Mouse (Mus musculus) midbrain, postnatal 0 days (tissue): ENCODE data around the gene Tenm4. TPM values are rescaled to one million over a fixed set of nuclear protein-coding genes. Genes with fewer than 3 reads are reported as not detected.

Experiments used
- ATAC-seq: fragments of 200-750 bp; cut with Nextera tagmentation; 2 replicates; pipeline ENCODE4 v1.8.0; 2017; ENCODE audit warnings: moderate number of reproducible peaks, mild to moderate bottlenecking, moderate TSS enrichment, moderate library complexity; ENCODE audit not compliant: low FRiP score
- DNase-seq: peaks from one replicate; pipeline ENCODE4 v3.0.0-alpha.2; 2015; ENCODE audit warnings: low spot score
- H3K27ac ChIP-seq: fragments of 300-500 bp; sonication (generic); 2 replicates; pipeline ENCODE4 v1.5.1; 2014; ENCODE audit warnings: low read depth, mild to moderate bottlenecking, low read length, mixed read lengths
- H3K27me3 ChIP-seq: fragments of 300-500 bp; sonication (generic); 2 replicates; pipeline ENCODE4 v1.6.1; 2014; ENCODE audit warnings: low read length, control low read depth, mixed read lengths; ENCODE audit not compliant: insufficient read depth
- H3K36me3 ChIP-seq: fragments of 300-500 bp; sonication (generic); 2 replicates; pipeline ENCODE4 v1.6.1; 2014; ENCODE audit warnings: low read length, control low read depth, mixed read lengths; ENCODE audit not compliant: insufficient read depth
- H3K4me1 ChIP-seq: fragments of 300-500 bp; sonication (generic); 2 replicates; pipeline ENCODE4 v1.6.1; 2014; ENCODE audit warnings: mild to moderate bottlenecking, control low read depth, antibody characterized with exemption, low read length, mixed read lengths; ENCODE audit not compliant: insufficient read depth
- H3K4me2 ChIP-seq: fragments of 300-500 bp; sonication (generic); 2 replicates; pipeline ENCODE4 v1.6.1; 2014; ENCODE audit warnings: low read depth, mild to moderate bottlenecking, low read length, mixed read lengths; ENCODE audit not compliant: poor library complexity, severe bottlenecking
- H3K4me3 ChIP-seq: fragments of 300-500 bp; sonication (generic); 2 replicates; pipeline ENCODE4 v1.5.1; 2014; ENCODE audit warnings: low read depth, mild to moderate bottlenecking, low read length, moderate library complexity
- H3K9ac ChIP-seq: fragments of 300-500 bp; sonication (generic); replicated peaks from 2 replicates; pipeline ENCODE4 v1.6.1; 2014; ENCODE audit warnings: mild to moderate bottlenecking, low read length, moderate library complexity, mixed read lengths; ENCODE audit not compliant: poor library complexity, severe bottlenecking
- H3K9me3 ChIP-seq: fragments of 300-500 bp; sonication (generic); 2 replicates; pipeline ENCODE4 v1.6.1; 2016; ENCODE audit warnings: low read length, control low read depth
- CTCF ChIP-seq: IDR thresholded peaks from 2 replicates; pipeline ENCODE4 v1.5.1; 2016; ENCODE audit warnings: antibody characterized with exemption, mild to moderate bottlenecking
- WGBS: fragments of 180-500 bp; shearing (Covaris S2); extraction: QIAGEN DNeasy Blood & Tissue Kit; methylation state at CpG from one replicate; pipeline ENCODE4 v1.1.7; 2014; 5-methylcytosine and 5-hydroxymethylcytosine counted together
- polyA plus RNA-seq: library from polyadenylated mRNA; unstranded; fragments of >200 nt; fragmentation: Nextera tagmentation; extraction: Ambion mirVana; gene quantifications from 2 replicates; pipeline ENCODE4 v1.2.1, GENCODE M21; 2015
- total RNA-seq: library from RNA; depleted of rRNA; stranded (reverse); fragments of >200 nt; gene quantifications from 2 replicates; pipeline ENCODE4 v1.2.3, GENCODE M21; 2014

The Tenm4 gene
- total and polyA plus RNA-seq, 2 experiments from 2014 or later, result 35.9 to 56.0 TPM

- no peak overlapping the region for H3K9ac ChIP-seq
- WGBS, result 91% methylated on average over 8 of the region's 8 CpGs
- H3K4me3 ChIP-seq, result no peak overlapping the region
- H3K9me3 ChIP-seq, result no peaks in the 10 kb centered on the region
- no peaks in the 10 kb centered on the region for H3K4me1 ChIP-seq
- DNase-seq (no peak), ATAC-seq (no peak)
- no peaks in the 10 kb centered on the region for H3K27me3 ChIP-seq
- H3K36me3 ChIP-seq, result peaks cover 7% of the 10 kb centered on the region; the same call in 1 of the 2 replicates
- no peak for TF ChIP-seq CTCF
- no peak overlapping the region for H3K4me2 ChIP-seq
- no peak overlapping the region for H3K27ac ChIP-seq
Measured at GRCm38 (mm10) chr7:96705307-96706129, 534.5 kb downstream of the Tenm4 start.

GRCm38 (mm10) chr7:96706531-96706930, 535.5 kb downstream of the Tenm4 start:
- Histone ChIP-seq H3K27ac (no peak overlapping the region), H3K9ac (no peak overlapping the region), H3K4me2 (no peak overlapping the region), H3K4me3 (no peak overlapping the region), H3K9me3 (no peaks in the 10 kb centered on the region), H3K4me1 (no peaks in the 10 kb centered on the region), H3K27me3 (no peaks in the 10 kb centered on the region), H3K36me3 (peaks cover 7% of the 10 kb centered on the region; the same call in 1 of the 2 replicates)
- WGBS, result 91% methylated on average over 7 of the region's 7 CpGs
- DNase-seq (no peak), ATAC-seq (no peak)
- TF ChIP-seq CTCF, result no peak

- Histone ChIP-seq H3K27ac (no peak overlapping the region), H3K4me3 (no peak overlapping the region), H3K9ac (no peak overlapping the region), H3K4me2 (no peak overlapping the region), H3K9me3 (no peaks in the 10 kb centered on the region), H3K27me3 (no peaks in the 10 kb centered on the region), H3K36me3 (peaks cover 7% of the 10 kb centered on the region; the same call in 1 of the 2 replicates), H3K4me1 (no peaks in the 10 kb centered on the region)
- ATAC-seq (no peak), DNase-seq (no peak)
- 93% methylated on average over 2 of the region's 2 CpGs for WGBS
- TF ChIP-seq CTCF, result no peak
Measured at GRCm38 (mm10) chr7:96707112-96707511, 536.1 kb downstream of the Tenm4 start.

GRCm38 (mm10) chr7:96708071-96708470, 537.0 kb downstream of the Tenm4 start:
- Histone ChIP-seq H3K4me3 (no peak overlapping the region), H3K36me3 (peaks cover 7% of the 10 kb centered on the region; the same call in 1 of the 2 replicates), H3K9ac (no peak overlapping the region), H3K27me3 (no peaks in the 10 kb centered on the region), H3K27ac (no peak overlapping the region), H3K4me1 (no peaks in the 10 kb centered on the region), H3K9me3 (no peaks in the 10 kb centered on the region), H3K4me2 (no peak overlapping the region)
- WGBS, result 74% methylated on average over 5 of the region's 5 CpGs
- ATAC-seq, result no peak
- no peak for DNase-seq
- TF ChIP-seq CTCF, result no peak

- Histone ChIP-seq H3K4me2 (no peak overlapping the region), H3K9ac (no peak overlapping the region), H3K36me3 (peaks cover 7% of the 10 kb centered on the region; the same call in 1 of the 2 replicates), H3K4me1 (no peaks in the 10 kb centered on the region), H3K27ac (no peak overlapping the region), H3K4me3 (no peak overlapping the region), H3K9me3 (no peaks in the 10 kb centered on the region), H3K27me3 (no peaks in the 10 kb centered on the region)
- no peak for DNase-seq
- ATAC-seq, result no peak
- TF ChIP-seq CTCF, result no peak
- WGBS, result 78% methylated on average over 5 of the region's 5 CpGs
Measured at GRCm38 (mm10) chr7:96708561-96708960, 537.5 kb downstream of the Tenm4 start.

GRCm38 (mm10) chr7:96708968-96709367, 537.9 kb downstream of the Tenm4 start:
- DNase-seq (no peak), ATAC-seq (no peak)
- Histone ChIP-seq H3K4me2 (no peak overlapping the region), H3K9ac (no peak overlapping the region), H3K4me1 (no peaks in the 10 kb centered on the region), H3K27me3 (no peaks in the 10 kb centered on the region), H3K9me3 (no peaks in the 10 kb centered on the region), H3K4me3 (no peak overlapping the region), H3K27ac (no peak overlapping the region), H3K36me3 (peaks cover 7% of the 10 kb centered on the region; the same call in 1 of the 2 replicates)
- TF ChIP-seq CTCF, result no peak
- 95% methylated on average over 8 of the region's 8 CpGs for WGBS
